Mouse (Mus musculus): ENCODE data around the gene Pom121l2. TPM values are rescaled to one million over a fixed set of nuclear protein-coding genes. Genes with fewer than 3 reads are reported as not detected.

Gene Pom121l2
- total RNA-seq, 2 experiments from 2014 or later = not detected

GRCm38 (mm10) chr13:21993957-21994738 lies 13.2 kb downstream of the Pom121l2 start:
- peak; percentile 28 for DNase-seq

GRCm38 (mm10) chr13:21994896-21995295 lies 13.9 kb downstream of the Pom121l2 start:
- DNase-seq = no peak

- peak; percentile 47 for DNase-seq
Measured at GRCm38 (mm10) chr13:21995331-21995914, 14.4 kb downstream of the Pom121l2 start.

- DNase-seq = no peak
Measured at GRCm38 (mm10) chr13:21996101-21996839, 15.3 kb downstream of the Pom121l2 start.

GRCm38 (mm10) chr13:21996840-21997185 lies 15.8 kb downstream of the Pom121l2 start:
- DNase-seq = no peak

GRCm38 (mm10) chr13:21997201-21997820 lies 16.3 kb downstream of the Pom121l2 start:
- no peak for DNase-seq

GRCm38 (mm10) chr13:21997821-21998220 lies 16.8 kb downstream of the Pom121l2 start:
- no peak for DNase-seq

GRCm38 (mm10) chr13:21998412-21998811 lies 17.4 kb downstream of the Pom121l2 start:
- no peak for DNase-seq

GRCm38 (mm10) chr13:21999147-21999546 lies 18.2 kb downstream of the Pom121l2 start:
- DNase-seq = no peak

- no peak for DNase-seq
Measured at GRCm38 (mm10) chr13:22001346-22001745, 20.4 kb downstream of the Pom121l2 start.

GRCm38 (mm10) chr13:22001823-22002222 lies 20.8 kb downstream of the Pom121l2 start:
- no peak for DNase-seq

- peak; percentile 46 for DNase-seq
Measured at GRCm38 (mm10) chr13:22005605-22006333, 24.8 kb downstream of the Pom121l2 start.

GRCm38 (mm10) chr13:22006334-22007120 lies 25.5 kb downstream of the Pom121l2 start:
- peak; percentile 47 for DNase-seq

GRCm38 (mm10) chr13:22007121-22007510 lies 26.1 kb downstream of the Pom121l2 start:
- no peak for DNase-seq

GRCm38 (mm10) chr13:22007872-22008271 lies 26.9 kb downstream of the Pom121l2 start:
- no peak for DNase-seq

GRCm38 (mm10) chr13:22008707-22009106 lies 27.7 kb downstream of the Pom121l2 start:
- DNase-seq = no peak

- no peak for DNase-seq
Measured at GRCm38 (mm10) chr13:22009642-22010041, 28.6 kb downstream of the Pom121l2 start, which contains the start of gene Prss16. Gene Prss16 (minus strand): TSS chr13:22009742.

- DNase-seq = no peak
Measured at GRCm38 (mm10) chr13:22013716-22014115, 32.7 kb downstream of the Pom121l2 start.

- DNase-seq = no peak
Measured at GRCm38 (mm10) chr13:22014411-22014845, 33.4 kb downstream of the Pom121l2 start.

- peak; percentile 80 for DNase-seq
Measured at GRCm38 (mm10) chr13:22015479-22016450, 34.8 kb downstream of the Pom121l2 start.

All from heart, postnatal 4 days (tissue).